Mouse (Mus musculus) stomach, embryonic 14.5 days (tissue): ENCODE results near the gene Adamts14. TPM values are rescaled to one million over a fixed set of nuclear protein-coding genes. Genes with fewer than 3 reads are reported as not detected.

ENCODE experiments used
- ATAC-seq: fragments of 200-750 bp; cut with Nextera tagmentation; 2 replicates; pipeline ENCODE4 v1.8.0; 2017; ENCODE audit warnings: low read depth, moderate TSS enrichment; ENCODE audit not compliant: insufficient number of reproducible peaks, insufficient read depth, low FRiP score
- H3K27ac ChIP-seq: fragments of 300-500 bp; sonication (generic); 2 replicates; pipeline ENCODE4 v1.5.1; 2014; ENCODE audit warnings: mild to moderate bottlenecking, low read length, moderate library complexity, mixed read lengths
- H3K27me3 ChIP-seq: fragments of 300-500 bp; sonication (generic); 2 replicates; pipeline ENCODE4 v1.6.1; 2014; ENCODE audit warnings: low read length, control low read depth, mixed read lengths; ENCODE audit not compliant: control insufficient read depth, insufficient read depth
- H3K36me3 ChIP-seq: fragments of 300-500 bp; sonication (generic); 2 replicates; pipeline ENCODE4 v1.6.1; 2014; ENCODE audit warnings: mild to moderate bottlenecking, control low read depth, low read length, moderate library complexity, mixed read lengths; ENCODE audit not compliant: control insufficient read depth, insufficient read depth
- H3K4me1 ChIP-seq: fragments of 300-500 bp; sonication (generic); 2 replicates; pipeline ENCODE4 v1.6.1; 2014; ENCODE audit warnings: low read length, control low read depth, mixed read lengths; ENCODE audit not compliant: control insufficient read depth, insufficient read depth
- H3K4me2 ChIP-seq: fragments of 300-500 bp; sonication (generic); replicated peaks from 2 replicates; pipeline ENCODE4 v1.6.1; 2014; ENCODE audit warnings: low read depth, low read length, control low read depth
- H3K4me3 ChIP-seq: fragments of 300-500 bp; sonication (generic); 2 replicates; pipeline ENCODE4 v1.5.1; 2014; ENCODE audit warnings: low read depth, low read length, control low read depth
- H3K9ac ChIP-seq: fragments of 300-500 bp; sonication (generic); replicated peaks from 2 replicates; pipeline ENCODE4 v1.6.1; 2014; ENCODE audit warnings: low read depth, mild to moderate bottlenecking, control low read depth, low read length, moderate library complexity, mixed read lengths
- H3K9me3 ChIP-seq: fragments of 300-500 bp; sonication (generic); 2 replicates; pipeline ENCODE4 v1.6.1; 2016; ENCODE audit warnings: low read depth, low read length, control low read depth; ENCODE audit not compliant: control insufficient read depth
- WGBS: fragments of 180-500 bp; shearing (Covaris S2); extraction: QIAGEN DNeasy Blood & Tissue Kit; methylation state at CpG from one replicate; pipeline ENCODE4 v1.1.7; 2014; 5-methylcytosine and 5-hydroxymethylcytosine counted together
- polyA plus RNA-seq: library from polyadenylated mRNA; unstranded; fragments of >200 nt; fragmentation: Nextera tagmentation; extraction: Ambion mirVana; gene quantifications from 2 replicates; pipeline ENCODE4 v1.2.1, GENCODE M21; 2014

The Adamts14 gene
- polyA plus RNA-seq, 1 experiment from 2014 or later: 1.4 TPM

GRCm38 (mm10) chr10:61212817-61213216, 60.4 kb downstream of the Adamts14 start:
- WGBS: 8% methylated on average over 10 of the region's 11 CpGs
- Histone ChIP-seq H3K9me3 (no peaks in the 10 kb centered on the region; the same call in 1 of the 2 replicates), H3K9ac (no peak overlapping the region), H3K27ac (no peak overlapping the region), H3K4me2 (no peak overlapping the region), H3K36me3 (no peaks in the 10 kb centered on the region), H3K4me1 (no peaks in the 10 kb centered on the region), H3K4me3 (no peak overlapping the region), H3K27me3 (no peaks in the 10 kb centered on the region)
- ATAC-seq: peak; percentile 55; the same call in 1 of the 2 replicates

- ATAC-seq: no peak
- Histone ChIP-seq H3K4me1 (no peaks in the 10 kb centered on the region), H3K4me2 (no peak overlapping the region), H3K4me3 (no peak overlapping the region), H3K36me3 (no peaks in the 10 kb centered on the region), H3K27ac (no peak overlapping the region), H3K27me3 (no peaks in the 10 kb centered on the region), H3K9me3 (no peaks in the 10 kb centered on the region; the same call in 1 of the 2 replicates), H3K9ac (no peak overlapping the region)
- 9% methylated on average over 13 of the region's 13 CpGs for WGBS
These were observed 61.5 kb downstream of the Adamts14 start for GRCm38 (mm10) chr10:61211743-61212142.

- no peak overlapping the region for H3K4me3 ChIP-seq
- no peaks in the 10 kb centered on the region for H3K4me1 ChIP-seq
- H3K36me3 ChIP-seq: no peaks in the 10 kb centered on the region
- 85% methylated on average over 4 of the region's 4 CpGs for WGBS
- H3K9me3 ChIP-seq: no peaks in the 10 kb centered on the region; the same call in 1 of the 2 replicates
- no peak overlapping the region for H3K9ac ChIP-seq
- H3K4me2 ChIP-seq: no peak overlapping the region
- ATAC-seq: no peak
- no peak overlapping the region for H3K27ac ChIP-seq
- H3K27me3 ChIP-seq: no peaks in the 10 kb centered on the region
These were observed 62.1 kb downstream of the Adamts14 start for GRCm38 (mm10) chr10:61211105-61211504.

GRCm38 (mm10) chr10:61208114-61208684, 65.0 kb downstream of the Adamts14 start:
- no peak overlapping the region for H3K4me3 ChIP-seq
- H3K4me1 ChIP-seq: no peaks in the 10 kb centered on the region
- 78% methylated on average over 9 of the region's 9 CpGs for WGBS
- no peak overlapping the region for H3K4me2 ChIP-seq
- no peaks in the 10 kb centered on the region for H3K9me3 ChIP-seq
- H3K27ac ChIP-seq: no peak overlapping the region
- ATAC-seq: no peak
- H3K27me3 ChIP-seq: no peaks in the 10 kb centered on the region
- no peaks in the 10 kb centered on the region for H3K36me3 ChIP-seq
- H3K9ac ChIP-seq: no peak overlapping the region

GRCm38 (mm10) chr10:61203930-61204329, 69.3 kb downstream of the Adamts14 start:
- Histone ChIP-seq H3K27me3 (no peaks in the 10 kb centered on the region), H3K4me2 (no peak overlapping the region), H3K9ac (no peak overlapping the region), H3K4me1 (no peaks in the 10 kb centered on the region), H3K36me3 (no peaks in the 10 kb centered on the region), H3K9me3 (no peaks in the 10 kb centered on the region), H3K4me3 (no peak overlapping the region), H3K27ac (no peak overlapping the region)
- 64% methylated on average over 3 of the region's 3 CpGs for WGBS
- ATAC-seq: no peak

- H3K4me2 ChIP-seq: no peak overlapping the region
- no peaks in the 10 kb centered on the region for H3K27me3 ChIP-seq
- no peak overlapping the region for H3K9ac ChIP-seq
- 75% methylated on average over 12 of the region's 12 CpGs for WGBS
- no peaks in the 10 kb centered on the region for H3K9me3 ChIP-seq
- no peak for ATAC-seq
- no peaks in the 10 kb centered on the region for H3K4me1 ChIP-seq
- no peaks in the 10 kb centered on the region for H3K36me3 ChIP-seq
- H3K4me3 ChIP-seq: no peak overlapping the region
- no peak overlapping the region for H3K27ac ChIP-seq
These were observed 71.5 kb downstream of the Adamts14 start for GRCm38 (mm10) chr10:61201596-61202318.

- Histone ChIP-seq H3K9me3 (no peaks in the 10 kb centered on the region), H3K9ac (no peak overlapping the region), H3K36me3 (no peaks in the 10 kb centered on the region), H3K4me3 (no peak overlapping the region), H3K27me3 (no peaks in the 10 kb centered on the region), H3K4me2 (no peak overlapping the region), H3K4me1 (no peaks in the 10 kb centered on the region), H3K27ac (no peak overlapping the region)
- ATAC-seq: no peak
- WGBS: 51% methylated on average over 9 of the region's 9 CpGs
These were observed 72.2 kb downstream of the Adamts14 start for GRCm38 (mm10) chr10:61200998-61201397.

GRCm38 (mm10) chr10:61200232-61200820, 72.9 kb downstream of the Adamts14 start:
- Histone ChIP-seq H3K27ac (no peak overlapping the region), H3K4me2 (no peak overlapping the region), H3K36me3 (no peaks in the 10 kb centered on the region), H3K27me3 (no peaks in the 10 kb centered on the region), H3K4me1 (no peaks in the 10 kb centered on the region), H3K9ac (no peak overlapping the region), H3K4me3 (no peak overlapping the region), H3K9me3 (no peaks in the 10 kb centered on the region)
- no peak for ATAC-seq
- WGBS: 79% methylated on average over 7 of the region's 7 CpGs
